Mouse (Mus musculus) olfactory bulb, adult 2 months (tissue): Measurements from ENCODE around the gene Nrcam. TPM values are rescaled to one million over a fixed set of nuclear protein-coding genes. Genes with fewer than 3 reads are reported as not detected.

Source experiments
- H3K27ac ChIP-seq: fragments of 200-500 bp; 2 replicates; pipeline ENCODE4 v1.5.1; 2012; ENCODE audit warnings: low read depth, low read length; ENCODE audit not compliant: insufficient read depth
- H3K4me1 ChIP-seq: fragments of 200-500 bp; 2 replicates; pipeline ENCODE4 v1.6.1; 2012; ENCODE audit warnings: low read length; ENCODE audit not compliant: control insufficient read depth, insufficient read depth
- H3K4me3 ChIP-seq: fragments of 200-500 bp; 2 replicates; pipeline ENCODE4 v1.5.1; 2012; ENCODE audit warnings: mild to moderate bottlenecking, low read depth, low read length, moderate library complexity; ENCODE audit not compliant: insufficient read depth
- CTCF ChIP-seq: fragments of 200-500 bp; IDR thresholded peaks from 2 replicates; pipeline ENCODE4 v1.5.1; 2012; ENCODE audit warnings: low read depth, mild to moderate bottlenecking, low read length, moderate library complexity; ENCODE audit not compliant: insufficient read depth
- POLR2A ChIP-seq: fragments of 200-500 bp; IDR thresholded peaks from 2 replicates; pipeline ENCODE4 v1.6.1; 2012; ENCODE audit warnings: mild to moderate bottlenecking, low read depth, low read length, moderate library complexity; ENCODE audit not compliant: insufficient read depth
- WGBS: fragments of 180-500 bp; shearing (Covaris S2); methylation state at CpG from one replicate; pipeline ENCODE4 v1.1.7; 2018; 5-methylcytosine and 5-hydroxymethylcytosine counted together
- polyA plus RNA-seq: library from polyadenylated mRNA; stranded (reverse); fragments of >200 nt; gene quantifications from 2 replicates; pipeline ENCODE4 v1.2.4, GENCODE M21; 2012; ENCODE audit warnings: low replicate concordance; ENCODE audit not compliant: missing spikeins, insufficient read depth, insufficient read length

Gene Nrcam
- polyA plus RNA-seq, 1 experiment, result 445 TPM

- TF ChIP-seq POLR2A, result no peak
- TF ChIP-seq CTCF, result no peak
- H3K27ac ChIP-seq, result no peak overlapping the region
- H3K4me1 ChIP-seq, result no peaks in the 10 kb centered on the region
- 43% methylated on average over 6 of the region's 6 CpGs for WGBS
- H3K4me3 ChIP-seq, result no peak overlapping the region
Measured at GRCm38 (mm10) chr12:44479260-44480030, 150.8 kb downstream of the Nrcam start.

- no peak overlapping the region for H3K4me3 ChIP-seq
- H3K4me1 ChIP-seq, result no peaks in the 10 kb centered on the region
- H3K27ac ChIP-seq, result no peak overlapping the region
- 62% methylated on average over 2 of the region's 2 CpGs for WGBS
- TF ChIP-seq CTCF (no peak), POLR2A (no peak)
Measured at GRCm38 (mm10) chr12:44480031-44480419, 151.3 kb downstream of the Nrcam start.

GRCm38 (mm10) chr12:44481415-44481814 is 152.7 kb downstream of the Nrcam start:
- 54% methylated on average over 3 of the region's 3 CpGs for WGBS
- no peak overlapping the region for H3K27ac ChIP-seq
- TF ChIP-seq POLR2A (no peak), CTCF (no peak)
- no peaks in the 10 kb centered on the region for H3K4me1 ChIP-seq
- no peak overlapping the region for H3K4me3 ChIP-seq

- Histone ChIP-seq H3K4me1 (no peaks in the 10 kb centered on the region), H3K27ac (no peak overlapping the region), H3K4me3 (no peak overlapping the region)
- TF ChIP-seq CTCF, result no peak
- no peak for TF ChIP-seq POLR2A
- WGBS, result 51% methylated on average over 5 of the region's 5 CpGs
Measured at GRCm38 (mm10) chr12:44492759-44493479, 164.2 kb downstream of the Nrcam start.

- TF ChIP-seq CTCF, result no peak
- no peak for TF ChIP-seq POLR2A
- Histone ChIP-seq H3K4me1 (no peaks in the 10 kb centered on the region), H3K27ac (no peak overlapping the region), H3K4me3 (no peak overlapping the region)
- WGBS, result 75% methylated on average over 2 of the region's 2 CpGs
Measured at GRCm38 (mm10) chr12:44497762-44498161, 169.1 kb downstream of the Nrcam start.

GRCm38 (mm10) chr12:44498872-44499271 is 170.2 kb downstream of the Nrcam start:
- H3K4me1 ChIP-seq, result no peaks in the 10 kb centered on the region
- TF ChIP-seq POLR2A (no peak), CTCF (no peak)
- H3K4me3 ChIP-seq, result no peak overlapping the region
- no peak overlapping the region for H3K27ac ChIP-seq
- 18% methylated on average over 5 of the region's 5 CpGs for WGBS

- WGBS, result 69% methylated on average over 5 of the region's 5 CpGs
- Histone ChIP-seq H3K4me1 (no peaks in the 10 kb centered on the region), H3K4me3 (no peak overlapping the region), H3K27ac (no peak overlapping the region)
- TF ChIP-seq POLR2A (no peak), CTCF (no peak)
Measured at GRCm38 (mm10) chr12:44501807-44502487, 173.3 kb downstream of the Nrcam start.

GRCm38 (mm10) chr12:44503737-44504136 is 175.1 kb downstream of the Nrcam start:
- no peak for TF ChIP-seq POLR2A
- TF ChIP-seq CTCF, result no peak
- no peak overlapping the region for H3K27ac ChIP-seq
- H3K4me1 ChIP-seq, result no peaks in the 10 kb centered on the region
- 92% methylated on average over 4 of the region's 4 CpGs for WGBS
- H3K4me3 ChIP-seq, result no peak overlapping the region

GRCm38 (mm10) chr12:44508635-44509034 is 179.9 kb downstream of the Nrcam start:
- TF ChIP-seq CTCF, result no peak
- TF ChIP-seq POLR2A, result no peak
- Histone ChIP-seq H3K4me3 (no peak overlapping the region), H3K27ac (no peak overlapping the region), H3K4me1 (no peaks in the 10 kb centered on the region)
- 81% methylated on average over 3 of the region's 3 CpGs for WGBS
